Mouse (Mus musculus): ENCODE data around the gene Rarg. TPM values are rescaled to one million over a fixed set of nuclear protein-coding genes. Genes with fewer than 3 reads are reported as not detected.

Rarg gene
- polyA plus RNA-seq (2017; shearing (Covaris generic)) = 38.9 TPM

GRCm38 (mm10) chr15:102257202-102258075 lies at the start of gene Rarg:
Gene Rarg, minus strand, starts transcription at chr15:102257517.

GRCm38 (mm10) chr15:102295633-102296367 lies 38.5 kb upstream of the Rarg start, which contains the start of gene Espl1:
Gene Espl1, plus strand, starts transcription at chr15:102296266.

GRCm38 (mm10) chr15:102279092-102279782 lies 21.9 kb upstream of the Rarg start, which contains the start of gene Mfsd5:
Gene Mfsd5, plus strand, starts transcription at chr15:102279454.

GRCm38 (mm10) chr15:102270274-102270960 lies 13.1 kb upstream of the Rarg start, which contains the start of gene Gm9918:
Gene Gm9918, plus strand, starts transcription at chr15:102270563.

GRCm38 (mm10) chr15:102231748-102232147 lies 25.6 kb downstream of the Rarg start, which contains the start of gene Itgb7:
Gene Itgb7, minus strand, starts transcription at chr15:102231944.

GRCm38 (mm10) chr15:102204674-102205505 lies 52.4 kb downstream of the Rarg start, which contains the start of gene Csad:
Gene Csad, minus strand, starts transcription at chr15:102204724.

GRCm38 (mm10) chr15:102202971-102203834 lies 54.1 kb downstream of the Rarg start, which contains the start of gene Zfp740:
Gene Zfp740, plus strand, starts transcription at chr15:102203249.

Other genes starting within 250 kb of the Rarg start
- gene Krt18, start 229.3 kb downstream of the Rarg start, polyA plus RNA-seq (2017; shearing (Covaris generic)) = 1.5 TPM
- gene Eif4b, start 183.7 kb downstream of the Rarg start, polyA plus RNA-seq (2017; shearing (Covaris generic)) = 154 TPM
- gene Tns2, start 157.1 kb downstream of the Rarg start, polyA plus RNA-seq (2017; shearing (Covaris generic)) = 2.1 TPM
- gene Spryd3, start 121.3 kb downstream of the Rarg start, polyA plus RNA-seq (2017; shearing (Covaris generic)) = 69.4 TPM
- gene Igfbp6, start 113.2 kb downstream of the Rarg start, polyA plus RNA-seq (2017; shearing (Covaris generic)) = 0.52 TPM
- 2.5 TPM for gene Soat2, start 107.0 kb downstream of the Rarg start, polyA plus RNA-seq (2017; shearing (Covaris generic))
- 95.1 TPM for gene Zfp740, start 54.3 kb downstream of the Rarg start, polyA plus RNA-seq (2017; shearing (Covaris generic))
- 18.1 TPM for gene Csad, start 52.8 kb downstream of the Rarg start, polyA plus RNA-seq (2017; shearing (Covaris generic))
- gene Itgb7, start 25.6 kb downstream of the Rarg start, polyA plus RNA-seq (2017; shearing (Covaris generic)) = 979 TPM
- gene Gm9918, start 13.0 kb upstream of the Rarg start, polyA plus RNA-seq (2017; shearing (Covaris generic)) = not detected
- gene Mfsd5, start 21.9 kb upstream of the Rarg start, polyA plus RNA-seq (2017; shearing (Covaris generic)) = 92.2 TPM
- 2.7 TPM for gene Espl1, start 38.7 kb upstream of the Rarg start, polyA plus RNA-seq (2017; shearing (Covaris generic))
- gene Pfdn5, start 68.6 kb upstream of the Rarg start, polyA plus RNA-seq (2017; shearing (Covaris generic)) = 518 TPM
- gene Myg1, start 74.2 kb upstream of the Rarg start, polyA plus RNA-seq (2017; shearing (Covaris generic)) = 105 TPM
- gene Aaas, start 93.3 kb upstream of the Rarg start, polyA plus RNA-seq (2017; shearing (Covaris generic)) = 57.2 TPM
- gene Sp7, start 109.7 kb upstream of the Rarg start, polyA plus RNA-seq (2017; shearing (Covaris generic)) = not detected
- gene Sp1, start 148.6 kb upstream of the Rarg start, polyA plus RNA-seq (2017; shearing (Covaris generic)) = 16.0 TPM
- 0.78 TPM for gene Amhr2, start 187.8 kb upstream of the Rarg start, polyA plus RNA-seq (2017; shearing (Covaris generic))
- 713 TPM for gene Prr13, start 201.5 kb upstream of the Rarg start, polyA plus RNA-seq (2017; shearing (Covaris generic))
- 125 TPM for gene Pcbp2, start 213.0 kb upstream of the Rarg start, polyA plus RNA-seq (2017; shearing (Covaris generic))
- not detected for gene Gm10337, start 246.2 kb upstream of the Rarg start, polyA plus RNA-seq (2017; shearing (Covaris generic))